Mouse (Mus musculus) bone marrow, adult 2 months (tissue): ENCODE results near the gene Rps10.

ENCODE experiments used
- CTCF ChIP-seq: fragments of 200-500 bp; IDR thresholded peaks from 2 replicates; pipeline ENCODE4 v1.5.1; 2011; ENCODE audit warnings: low read length, control low read depth; ENCODE audit not compliant: control insufficient read depth, insufficient read depth
- POLR2A ChIP-seq: fragments of 200-500 bp; IDR thresholded peaks from 2 replicates; pipeline ENCODE4 v1.6.1; 2011; ENCODE audit warnings: low read depth, mild to moderate bottlenecking, control low read depth, low read length, borderline replicate concordance; ENCODE audit not compliant: control insufficient read depth

GRCm38 (mm10) chr17:27611519-27611884 lies 25.0 kb downstream of the Rps10 start:
- no peak for TF ChIP-seq CTCF
- TF ChIP-seq POLR2A, result no peak
